Mouse (Mus musculus) left cerebral cortex, postnatal 36 days (tissue): ENCODE results near the gene Prkcg. TPM values are rescaled to one million over a fixed set of nuclear protein-coding genes. Genes with fewer than 3 reads are reported as not detected.
"Not testable (repeated sequence)": the region's sequence is repeated elsewhere in the genome, so short reads cannot be mapped to it uniquely, and the experiment has no call there.

Experiments
- DNase-seq, 2 experiments: peaks; one replicate each; pipeline ENCODE4 v3.0.0; 2021 to 2022; ENCODE audit warnings: low spot score in 2 of 2, mixed read lengths in 1 of 2
- intact Hi-C: fragments of 180-260 bp; cut with DNase I; formaldehyde crosslinking; loops from one replicate; pipeline ENCODE4 v1.15.1; 2025
- total RNA-seq, 2 experiments: library from RNA; stranded (reverse); gene quantifications; 2 replicates each; pipeline ENCODE4 v1.2.3; 2021

Prkcg gene
- total RNA-seq, 2 experiments from 2014 or later, result 257 to 278 TPM

DNA sequence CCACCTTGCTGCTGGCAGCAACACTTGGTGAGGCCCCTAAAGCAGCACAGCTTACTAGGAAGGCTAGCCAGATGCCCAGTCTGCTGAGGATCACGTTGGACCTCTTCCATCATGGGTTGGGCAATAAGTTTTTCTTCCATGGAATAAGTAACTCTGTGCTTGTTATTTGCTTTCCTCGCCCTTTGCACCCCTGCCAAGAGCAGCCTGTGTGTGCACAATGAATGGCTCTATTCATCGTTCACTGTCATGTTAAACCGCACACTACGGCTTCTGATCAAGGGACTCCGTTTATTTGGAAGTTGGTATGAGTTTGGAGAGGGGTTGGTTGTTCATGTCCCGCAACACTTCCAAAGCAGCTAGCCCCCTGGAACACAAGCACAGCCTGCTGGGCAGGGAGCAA, 1.8 kb upstream of the Prkcg start:
- intact Hi-C loops, result no loop called here
- DNase-seq, result no peak

DNA sequence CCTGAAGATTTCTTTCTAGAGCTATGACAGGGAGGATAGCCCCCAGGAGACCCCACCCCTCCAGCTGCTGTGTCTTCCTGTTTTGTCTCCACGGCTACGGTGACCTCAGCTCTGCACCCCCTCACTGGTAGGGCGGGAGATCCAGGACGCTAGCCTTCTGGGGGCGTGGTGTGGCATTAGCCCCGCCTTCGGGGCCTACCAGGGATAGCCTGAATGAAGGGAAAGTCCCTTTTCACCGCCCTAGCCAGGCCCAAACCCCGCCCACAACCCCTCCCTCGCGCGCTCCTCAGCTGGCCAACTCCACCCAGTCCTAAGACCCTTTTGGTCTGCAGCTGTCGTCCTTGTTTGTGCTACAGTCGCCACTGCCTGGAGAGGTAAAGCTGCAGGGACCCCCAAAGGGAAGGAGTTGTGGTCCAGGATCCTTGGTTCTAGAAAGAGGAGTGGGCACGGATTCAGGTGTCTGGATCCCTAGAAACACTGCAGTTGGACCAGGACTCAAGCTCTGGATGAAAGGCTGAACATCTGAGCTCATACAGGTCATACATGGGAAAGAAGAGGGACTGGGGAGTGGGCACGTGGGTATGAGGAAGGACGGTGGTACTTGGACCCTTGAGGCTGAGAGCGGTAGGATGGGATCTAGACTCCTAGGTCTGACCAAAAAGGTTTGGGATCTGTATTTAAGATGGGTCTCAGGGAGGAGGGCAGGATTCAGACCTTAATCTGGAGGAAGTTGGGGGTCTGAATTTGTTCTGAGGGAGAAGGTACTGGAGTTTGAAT, 1.5 kb downstream of the Prkcg start:
- DNase-seq, result peak; percentile 83 to 86
- intact Hi-C loops, result loop anchor here (10.0 kb wide), 1 partner anchor 1184 kb away; no protein-coding TSS in a partner anchor

DNA sequence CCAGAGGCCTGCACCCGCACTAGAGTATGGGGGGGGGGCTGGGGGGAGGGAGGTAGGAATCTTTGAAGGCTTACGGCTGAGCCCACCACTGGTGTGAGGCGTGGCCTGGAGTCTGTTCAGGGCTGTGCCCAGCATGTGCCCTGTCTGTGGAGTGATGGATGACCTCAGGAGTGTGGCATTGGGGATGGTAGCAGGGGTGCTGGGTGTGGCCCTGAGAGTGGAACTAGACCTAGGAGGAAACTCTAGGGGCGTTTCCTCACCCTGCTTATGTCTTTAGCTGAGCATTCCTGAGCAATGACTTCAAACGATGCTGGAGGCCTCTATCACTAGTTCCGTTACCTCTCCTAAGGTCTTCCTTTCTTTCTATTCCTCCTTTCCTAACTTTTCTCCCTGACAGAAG, 2.2 kb downstream of the Prkcg start:
- intact Hi-C loops, result loop anchor here (10.0 kb wide), 1 partner anchor 1184 kb away; no protein-coding TSS in a partner anchor
- no peak for DNase-seq

DNA sequence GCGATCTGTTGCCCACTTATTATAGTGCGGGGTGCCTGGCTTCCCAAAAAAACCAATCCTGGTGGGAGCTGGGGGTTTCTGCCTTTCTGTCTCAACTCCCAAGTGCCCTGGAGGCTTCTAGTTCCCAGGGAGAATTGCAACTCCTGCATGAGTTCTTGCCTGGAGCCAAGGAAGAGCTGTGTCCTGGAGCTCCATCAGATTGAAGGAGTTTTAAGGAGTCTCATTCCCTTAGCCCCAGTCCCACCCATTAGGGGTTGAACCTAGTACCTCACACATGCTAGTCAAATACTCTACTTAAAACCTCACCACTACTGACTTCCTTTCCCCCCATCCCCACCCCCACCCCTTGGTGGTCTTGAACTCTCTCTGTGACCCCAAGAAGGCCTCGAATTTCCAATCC, 2.8 kb downstream of the Prkcg start:
- intact Hi-C loops, result loop anchor here (10.0 kb wide), 1 partner anchor 1183 kb away; no protein-coding TSS in a partner anchor
- no peak for DNase-seq

DNA sequence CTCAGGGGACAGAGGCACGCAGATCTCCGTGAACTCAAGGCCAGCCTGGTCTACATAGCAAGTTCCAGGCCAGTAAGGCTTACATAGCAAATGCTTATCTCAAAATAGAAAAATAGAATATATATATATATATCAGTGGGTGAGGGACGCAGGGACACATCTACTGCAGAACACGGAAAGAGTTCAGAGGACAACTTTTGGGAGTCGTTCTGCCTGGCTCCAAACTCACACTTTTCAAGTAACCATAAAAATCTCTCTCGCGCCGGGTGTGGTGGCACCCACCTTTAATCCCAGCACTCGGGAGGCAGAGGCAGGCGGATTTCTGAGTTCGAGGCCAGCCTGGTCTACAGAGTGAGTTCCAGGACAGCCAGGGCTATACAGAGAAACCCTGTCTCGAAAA, 3.3 kb downstream of the Prkcg start:
- DNase-seq, result not testable (repeated sequence)
- intact Hi-C loops, result loop anchor here (10.0 kb wide), 1 partner anchor 1183 kb away; no protein-coding TSS in a partner anchor

DNA sequence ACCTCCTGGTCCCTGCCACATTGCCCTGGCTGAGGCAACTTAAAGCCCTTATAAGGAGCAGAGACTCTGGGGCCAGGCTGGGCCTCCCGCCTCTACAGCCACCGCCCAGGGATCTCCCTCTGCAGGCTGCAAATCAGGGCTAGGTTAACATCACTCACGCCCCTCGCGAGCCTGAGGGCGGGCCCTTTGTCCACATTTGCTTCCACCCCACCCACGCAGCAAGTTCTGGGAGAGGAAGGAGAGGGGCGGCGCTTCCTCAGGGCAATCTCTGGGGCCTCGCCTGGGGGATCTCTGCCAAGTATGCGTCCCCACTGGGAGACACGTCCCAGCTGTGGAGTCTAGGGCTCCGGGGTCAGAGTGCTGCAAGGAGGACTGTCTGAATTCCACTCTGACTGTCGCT, 3.8 kb downstream of the Prkcg start:
- intact Hi-C loops, result loop anchor here (10.0 kb wide), 1 partner anchor 1182 kb away; no protein-coding TSS in a partner anchor
- DNase-seq, result peak; percentile 29 to 45

DNA sequence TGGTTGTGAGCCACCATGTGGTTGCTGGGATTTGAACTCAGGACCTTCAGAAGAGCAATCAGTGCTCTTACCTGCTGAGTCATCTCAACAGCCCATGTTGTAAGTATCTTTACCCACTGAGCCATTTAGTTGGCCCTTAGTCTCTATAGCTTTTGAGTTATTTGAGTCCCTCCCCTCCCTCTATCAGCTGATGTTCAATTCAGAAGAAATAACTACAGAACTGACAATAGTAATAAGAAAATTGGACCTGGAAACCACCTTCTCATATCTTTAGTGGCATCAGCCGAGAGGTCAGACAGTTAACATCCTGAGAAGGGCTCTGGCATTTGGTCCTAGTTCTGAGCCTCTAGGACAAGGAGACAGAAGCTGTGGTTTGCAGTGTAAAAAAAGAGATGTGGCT, 5.8 kb downstream of the Prkcg start:
- intact Hi-C loops, result loop anchor here (10.0 kb wide), 1 partner anchor 1180 kb away; no protein-coding TSS in a partner anchor
- DNase-seq, result no peak

DNA sequence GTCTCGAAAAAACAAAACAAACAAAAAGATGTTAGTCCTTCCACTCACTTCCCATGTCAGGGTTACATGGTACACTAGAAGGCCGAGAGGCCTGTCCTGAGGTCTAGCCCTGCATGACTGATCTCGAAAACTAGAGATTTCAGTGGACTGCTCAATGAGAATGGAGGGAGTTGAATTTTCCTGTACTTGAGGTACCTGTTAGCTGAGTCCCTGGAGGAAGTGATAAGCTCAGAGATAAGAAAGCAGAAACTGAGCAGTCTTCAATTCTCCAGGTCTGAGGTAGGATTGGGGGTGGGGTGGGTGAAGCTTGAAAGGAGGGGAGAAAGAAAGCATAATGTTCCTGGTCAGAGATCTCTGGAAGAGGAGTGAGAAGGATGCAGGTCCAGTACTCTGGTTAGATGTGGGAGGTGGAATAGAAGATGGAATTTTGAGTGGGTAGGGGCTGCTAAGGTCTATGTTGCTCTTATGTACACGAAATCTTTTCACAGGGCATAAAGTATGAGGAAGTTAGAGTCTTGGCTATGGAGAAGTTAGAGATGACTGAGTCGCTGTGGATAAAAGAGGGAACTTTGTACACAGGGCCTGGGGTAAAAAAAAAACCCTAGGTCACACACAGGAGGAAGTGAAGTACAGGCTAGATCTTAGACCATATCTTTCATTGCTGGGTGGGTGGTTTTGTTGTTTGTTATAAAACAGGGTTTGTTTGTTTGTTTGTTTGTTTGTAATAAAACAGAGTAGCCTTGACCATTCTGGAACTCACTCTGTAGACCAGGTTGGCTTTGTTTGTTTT, 6.5 kb downstream of the Prkcg start:
- DNase-seq, result no peak
- intact Hi-C loops, result loop anchor here (10.0 kb wide), 1 partner anchor 1179 kb away; no protein-coding TSS in a partner anchor

DNA sequence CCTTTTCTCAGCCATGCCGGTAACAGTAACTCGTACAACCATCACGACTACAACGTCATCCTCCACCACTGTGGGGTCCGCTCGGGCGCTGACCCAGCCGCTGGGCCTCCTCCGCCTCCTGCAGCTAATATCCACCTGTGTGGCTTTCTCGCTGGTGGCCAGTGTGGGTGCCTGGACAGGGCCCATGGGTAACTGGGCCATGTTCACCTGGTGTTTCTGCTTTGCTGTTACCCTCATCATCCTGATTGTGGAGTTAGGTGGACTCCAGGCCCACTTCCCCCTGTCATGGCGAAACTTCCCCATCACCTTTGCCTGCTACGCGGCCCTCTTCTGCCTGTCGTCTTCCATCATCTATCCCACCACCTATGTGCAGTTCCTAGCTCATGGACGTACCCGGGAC, 7.7 kb downstream of the Prkcg start:
- intact Hi-C loops, result loop anchor here (1.0 to 10.0 kb wide), 2 partner anchors 27 to 1178 kb away; no protein-coding TSS in a partner anchor
- no peak for DNase-seq

DNA sequence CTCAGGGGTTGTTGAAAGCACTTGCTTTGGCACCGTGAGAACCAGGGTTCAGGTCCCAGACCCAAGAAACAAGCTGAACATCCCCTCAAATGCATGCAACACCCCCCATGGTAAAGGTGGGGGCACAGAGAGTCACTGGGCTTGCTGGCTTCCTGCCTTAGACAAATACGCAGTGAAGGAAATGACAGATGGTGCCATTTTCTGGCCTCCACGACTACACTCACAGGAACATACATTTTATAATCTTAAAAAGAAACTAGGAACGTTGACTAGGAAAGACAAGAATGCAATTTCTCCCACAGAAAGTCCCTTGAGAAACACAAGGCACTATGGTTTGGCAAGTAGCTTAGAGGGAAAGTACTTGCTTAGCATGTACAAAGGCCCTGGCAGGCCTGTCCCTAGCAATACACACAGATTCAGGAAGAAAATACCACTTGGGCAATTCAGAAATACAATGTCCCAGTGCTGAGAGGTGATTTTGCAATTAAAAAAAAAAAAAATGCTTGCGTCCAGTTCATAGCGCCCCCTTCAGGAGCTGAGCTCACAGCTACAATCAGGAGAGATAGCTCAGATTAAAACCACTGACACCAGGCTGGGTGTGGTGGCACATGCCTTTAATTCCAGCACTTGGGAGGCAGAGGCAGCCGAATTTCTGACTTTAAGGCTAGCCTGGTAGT, 11.1 kb downstream of the Prkcg start:
- peak in 1 of 2 experiments; percentile 26 for DNase-seq
- intact Hi-C loops, result loop anchor here (5.0 to 10.0 kb wide), 2 partner anchors 78 to 1175 kb away; no protein-coding TSS in a partner anchor

DNA sequence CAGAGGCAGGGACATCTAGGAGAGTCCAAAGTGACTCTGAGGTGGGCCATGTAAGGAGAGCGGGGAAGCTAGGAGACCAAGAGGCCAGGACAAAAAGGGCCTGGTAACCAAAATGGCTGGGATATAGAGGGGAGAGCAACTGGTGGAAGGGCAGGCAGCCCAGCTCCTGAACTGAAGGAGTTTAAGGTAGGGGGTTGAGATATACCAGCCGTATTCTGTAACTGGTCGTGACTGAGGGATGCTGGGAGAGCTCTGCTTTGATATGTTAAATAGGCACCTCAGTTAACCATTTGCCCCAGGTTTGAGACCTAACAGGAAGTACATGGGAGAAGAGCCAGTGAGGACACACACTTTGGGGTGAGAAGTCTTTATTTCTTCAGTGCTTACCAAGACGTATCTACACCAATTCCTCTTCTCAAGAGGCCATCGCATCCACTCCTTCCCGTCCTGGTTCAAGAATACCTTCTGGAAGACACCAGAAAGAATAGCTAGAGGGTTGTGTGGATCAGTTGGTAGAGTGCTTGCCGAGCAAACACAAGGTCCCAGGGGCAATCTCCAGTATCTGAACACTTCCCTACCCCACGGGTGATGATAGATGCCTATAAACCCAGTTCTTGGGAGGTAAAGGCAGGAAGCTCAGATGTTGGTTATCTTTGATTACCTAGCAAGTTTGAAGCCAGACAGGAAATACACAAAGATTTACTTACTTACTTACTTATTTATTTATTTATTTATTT, 12.1 kb downstream of the Prkcg start:
- intact Hi-C loops, result loop anchor here (5.0 kb wide), 1 partner anchor 79 kb away; no protein-coding TSS in a partner anchor
- no peak for DNase-seq

DNA sequence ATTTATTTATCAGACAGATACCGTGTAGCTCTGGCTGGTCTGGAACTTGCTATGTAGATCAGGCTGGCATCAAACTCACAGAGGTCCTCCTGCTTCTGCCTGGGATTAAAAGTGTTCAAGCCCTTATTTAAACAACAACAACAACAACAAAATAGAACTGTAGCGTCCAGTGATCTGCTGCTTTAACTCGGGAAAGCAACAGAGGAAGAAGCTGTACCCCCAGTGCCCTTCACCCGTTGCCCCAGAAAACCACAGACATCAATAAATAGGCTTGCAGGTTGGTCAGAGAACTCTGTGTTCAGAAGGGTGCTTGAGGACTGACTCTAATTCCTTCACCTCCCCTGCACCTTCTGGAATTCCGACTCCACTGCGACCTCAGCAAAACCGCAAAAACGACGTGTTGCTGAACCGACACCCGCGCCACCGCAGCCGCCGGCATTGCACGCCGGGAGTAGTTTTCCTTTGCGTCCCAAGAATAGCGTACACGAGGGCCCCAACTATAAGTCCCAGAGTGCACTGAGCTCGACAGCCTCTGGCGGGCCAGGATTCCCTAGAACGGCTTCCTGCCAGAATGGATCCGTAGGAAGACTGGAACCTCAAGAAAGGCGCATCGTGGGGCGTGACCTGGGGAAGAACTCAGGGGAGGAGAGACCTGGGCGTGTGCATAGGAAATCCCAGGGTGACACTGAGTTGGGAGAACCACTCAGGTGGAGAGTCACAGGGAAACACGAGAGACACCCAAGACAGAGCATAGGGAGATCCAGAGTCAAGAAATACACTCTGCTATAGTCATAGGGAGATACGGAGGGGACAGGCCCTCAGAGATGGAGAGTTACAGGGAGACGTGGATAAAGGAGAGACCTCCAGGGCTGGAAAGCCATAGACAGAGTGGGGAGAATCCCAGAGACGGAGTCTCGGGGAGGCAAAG, 12.9 kb downstream of the Prkcg start:
- intact Hi-C loops, result loop anchor here (2.0 to 5.0 kb wide), 2 partner anchors 29 to 80 kb away; no protein-coding TSS in a partner anchor
- DNase-seq, result peak; percentile 46 to 57

DNA sequence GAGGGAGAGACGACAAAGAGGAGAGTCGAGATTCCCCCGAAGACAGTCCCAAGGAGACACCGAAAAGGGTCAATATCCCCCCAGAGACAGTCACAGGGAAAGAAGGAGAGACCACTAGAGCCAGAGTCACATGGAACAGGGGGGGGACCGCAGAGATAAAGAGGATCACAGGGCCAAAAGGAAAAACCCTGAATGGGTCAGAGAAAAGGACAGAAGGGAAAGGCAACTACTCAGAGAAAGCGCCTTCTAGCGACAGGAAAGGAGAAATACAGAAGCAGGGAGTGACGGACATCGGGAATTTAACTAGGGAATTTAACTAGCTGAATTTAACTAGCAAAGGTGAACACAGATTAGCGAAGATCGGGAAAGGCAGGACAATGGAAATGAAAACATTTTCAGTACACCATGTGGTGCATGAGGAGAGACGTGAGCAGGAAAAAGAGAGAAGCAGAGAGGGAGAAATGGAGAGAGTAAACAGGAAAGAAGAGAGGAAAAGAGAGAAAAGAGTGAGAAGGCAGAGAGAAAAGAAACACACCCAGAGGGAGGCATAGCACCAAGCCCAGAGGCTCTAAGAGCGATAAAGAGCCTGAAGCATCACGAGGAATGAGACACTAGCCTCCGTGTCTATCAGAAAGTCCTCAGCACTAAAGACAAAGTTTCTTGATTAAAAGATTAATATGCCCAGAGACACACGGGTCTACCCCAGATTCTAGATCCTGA, 13.7 kb downstream of the Prkcg start:
- intact Hi-C loops, result loop anchor here (2.0 to 5.0 kb wide), 2 partner anchors 28 to 80 kb away; no protein-coding TSS in a partner anchor

DNA sequence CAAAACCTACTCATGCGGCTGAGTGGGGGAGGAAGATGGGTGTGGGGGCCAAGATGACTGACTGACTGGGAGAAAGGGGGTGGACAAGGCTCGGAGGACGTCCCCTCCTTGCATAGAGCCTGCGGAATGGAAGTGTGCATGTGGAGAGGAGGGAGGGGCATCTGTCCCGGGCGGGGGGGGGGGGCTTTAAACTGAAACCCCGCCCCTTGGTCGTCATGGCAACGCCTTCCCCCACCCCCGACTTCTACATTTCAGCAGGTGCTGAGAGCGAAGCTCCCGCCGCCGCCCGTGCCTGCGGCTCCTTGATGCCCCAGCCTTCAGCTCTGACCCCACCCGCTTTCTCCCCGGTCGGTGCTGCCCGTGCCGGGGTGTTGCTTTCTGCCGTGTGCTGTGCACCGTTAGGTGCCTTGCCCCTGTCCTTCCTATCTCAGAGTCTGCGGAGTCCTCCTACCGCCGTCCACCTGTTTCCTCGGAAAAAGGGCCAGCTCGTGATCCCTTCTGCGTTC, 14.3 kb downstream of the Prkcg start:
- intact Hi-C loops, result loop anchor here (2.0 to 5.0 kb wide), 2 partner anchors 27 to 81 kb away; no protein-coding TSS in a partner anchor
- DNase-seq, result peak; percentile 65 to 67

More for the DNA sequence above, 13.7 kb downstream of the Prkcg start:
- DNase-seq, result no peak

DNA sequence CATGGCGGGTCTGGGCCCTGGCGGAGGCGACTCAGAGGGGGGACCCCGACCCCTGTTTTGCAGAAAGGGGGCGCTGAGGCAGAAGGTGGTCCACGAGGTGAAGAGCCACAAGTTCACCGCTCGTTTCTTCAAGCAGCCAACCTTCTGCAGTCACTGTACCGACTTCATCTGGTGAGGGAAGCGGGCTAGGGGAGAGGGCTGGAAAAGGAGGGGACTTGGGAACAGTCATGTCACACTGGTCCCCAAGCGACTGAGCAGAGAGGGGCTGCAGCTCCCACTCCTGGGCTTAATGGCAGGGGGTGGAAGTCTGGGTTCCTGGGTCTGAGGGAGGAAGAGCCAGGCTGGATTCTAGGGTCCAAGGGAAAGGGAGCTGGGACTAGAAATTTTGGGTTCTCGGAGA, 14.8 kb downstream of the Prkcg start:
- intact Hi-C loops, result loop anchor here (2.0 to 5.0 kb wide), 2 partner anchors 27 to 81 kb away; no protein-coding TSS in a partner anchor
- peak in 1 of 2 experiments; percentile 22 for DNase-seq

DNA sequence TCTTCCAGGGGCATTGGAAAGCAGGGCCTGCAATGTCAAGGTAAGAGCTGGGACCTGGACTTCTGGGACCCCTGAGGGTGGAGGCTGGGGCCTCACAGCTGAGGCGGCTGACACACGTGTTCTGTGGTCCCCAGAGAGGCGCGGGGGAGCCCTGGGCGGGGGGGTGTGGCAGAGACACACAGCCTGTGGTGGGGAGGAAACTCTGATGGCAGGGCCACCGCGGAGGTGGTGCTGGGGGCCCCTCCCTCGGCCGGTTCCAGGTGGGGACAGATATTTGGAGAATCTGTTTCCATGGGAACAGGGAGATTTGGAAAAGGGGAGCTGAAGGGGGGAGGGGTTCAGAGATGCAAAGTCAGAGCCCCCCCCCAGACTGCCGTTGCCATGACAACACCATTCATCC, 15.3 kb downstream of the Prkcg start:
- DNase-seq, result peak; percentile 50 to 63
- intact Hi-C loops, result loop anchor here (5.0 kb wide), 1 partner anchor 82 kb away; no protein-coding TSS in a partner anchor

DNA sequence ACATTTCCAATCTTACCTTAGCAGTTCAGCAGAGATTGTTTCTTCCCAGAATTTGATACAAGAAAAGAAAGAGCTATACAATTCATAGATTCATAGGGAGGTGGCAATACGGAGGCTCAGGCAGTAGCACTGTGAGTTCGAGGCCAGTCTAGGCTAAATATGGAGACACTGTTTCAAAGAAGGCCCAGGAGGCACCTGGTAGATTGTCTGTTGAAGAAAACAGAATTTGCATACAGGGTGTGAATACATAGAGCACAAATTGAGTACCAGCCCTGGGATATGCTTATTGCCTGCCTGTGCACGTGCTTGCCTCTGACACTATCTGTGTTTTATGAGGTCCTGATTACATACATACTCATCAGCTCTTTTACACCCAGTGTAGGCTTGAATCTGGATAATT, 17.4 kb downstream of the Prkcg start:
- intact Hi-C loops, result no loop called here
- no peak for DNase-seq
